Mouse (Mus musculus) forebrain, embryonic 16.5 days (tissue): ENCODE measurements around the gene Csrnp2. TPM values are rescaled to one million over a fixed set of nuclear protein-coding genes. Genes with fewer than 3 reads are reported as not detected.

Experiments
- ATAC-seq: fragments of 200-750 bp; cut with Nextera tagmentation; 2 replicates; pipeline ENCODE4 v1.8.0; 2017; ENCODE audit warnings: mild to moderate bottlenecking, moderate library complexity
- H3K27ac ChIP-seq: fragments of 300-500 bp; sonication (generic); 2 replicates; pipeline ENCODE4 v1.5.1; 2014; ENCODE audit warnings: low read length, control low read depth
- H3K27me3 ChIP-seq: fragments of 300-500 bp; sonication (generic); replicated peaks from 2 replicates; pipeline ENCODE4 v1.6.1; 2014; ENCODE audit warnings: low read length; ENCODE audit not compliant: control insufficient read depth, insufficient read depth
- H3K36me3 ChIP-seq: fragments of 300-500 bp; sonication (generic); 2 replicates; pipeline ENCODE4 v1.6.1; 2014; ENCODE audit not compliant: control insufficient read depth, insufficient read depth
- H3K4me1 ChIP-seq: fragments of 300-500 bp; sonication (generic); replicated peaks from 2 replicates; pipeline ENCODE4 v1.6.1; 2014; ENCODE audit warnings: low read length; ENCODE audit not compliant: control insufficient read depth, insufficient read depth
- H3K4me2 ChIP-seq: fragments of 300-500 bp; sonication (generic); 2 replicates; pipeline ENCODE4 v1.6.1; 2014; ENCODE audit warnings: mild to moderate bottlenecking, low read length, control low read depth
- H3K4me3 ChIP-seq: fragments of 300-500 bp; sonication (generic); replicated peaks from 2 replicates; pipeline ENCODE4 v1.5.1; 2014; ENCODE audit warnings: mild to moderate bottlenecking, low read length, control low read depth
- H3K9ac ChIP-seq: fragments of 300-500 bp; sonication (generic); replicated peaks from 2 replicates; pipeline ENCODE4 v1.6.1; 2014; ENCODE audit warnings: low read depth, low read length, control low read depth
- H3K9me3 ChIP-seq: fragments of 300-500 bp; sonication (generic); 2 replicates; pipeline ENCODE4 v1.6.1; 2016; ENCODE audit warnings: low read length; ENCODE audit not compliant: control insufficient read depth
- WGBS: fragments of 180-500 bp; shearing (Covaris S2); extraction: QIAGEN DNeasy Blood & Tissue Kit; methylation state at CpG from one replicate; pipeline ENCODE4 v1.1.7; 2014; 5-methylcytosine and 5-hydroxymethylcytosine counted together
- polyA plus RNA-seq: library from polyadenylated mRNA; unstranded; fragments of >200 nt; fragmentation: Nextera tagmentation; extraction: Ambion mirVana; gene quantifications from 2 replicates; pipeline ENCODE4 v1.2.1, GENCODE M21; 2015

The Csrnp2 gene
- polyA plus RNA-seq, 1 experiment from 2014 or later: 56.3 TPM

GRCm38 (mm10) chr15:100468295-100469188 is 26.7 kb downstream of the Csrnp2 start, which contains the start of gene Letmd1:
Gene Letmd1, plus strand, starts transcription at chr15:100469023.
- Histone ChIP-seq H3K4me2 (peak within 1 kb of the TSS; percentile 61), H3K4me3 (peak within 1 kb of the TSS; percentile 74), H3K4me1 (peaks cover 24% of the 10 kb centered on the region), H3K27ac (peak within 1 kb of the TSS; percentile 86), H3K36me3 (peaks cover 3% of the 10 kb centered on the region; the same call in 1 of the 2 replicates), H3K9ac (peak within 1 kb of the TSS; percentile 77), H3K27me3 (no peaks in the 10 kb centered on the region), H3K9me3 (no peaks in the 10 kb centered on the region)
- peak; percentile 96 for ATAC-seq
- 1% methylated on average over 82 of the region's 84 CpGs for WGBS

- Histone ChIP-seq H3K4me2 (peak overlapping the region; percentile 61), H3K36me3 (peaks cover 3% of the 10 kb centered on the region; the same call in 1 of the 2 replicates), H3K27ac (no peak overlapping the region), H3K9ac (0 out of 2 replicates have a peak overlapping the region, but pooled peaks have one; percentile 33), H3K4me1 (peaks cover 24% of the 10 kb centered on the region), H3K27me3 (no peaks in the 10 kb centered on the region), H3K4me3 (peak overlapping the region; percentile 74), H3K9me3 (no peaks in the 10 kb centered on the region)
- no peak for ATAC-seq
- 37% methylated on average over 8 of the region's 8 CpGs for WGBS
Observed at GRCm38 (mm10) chr15:100467738-100468137, 27.6 kb downstream of the Csrnp2 start.

- 82% methylated on average over 2 of the region's 2 CpGs for WGBS
- no peaks in the 10 kb centered on the region for H3K9me3 ChIP-seq
- H3K4me2 ChIP-seq: no peak overlapping the region
- no peak overlapping the region for H3K27ac ChIP-seq
- no peaks in the 10 kb centered on the region for H3K36me3 ChIP-seq
- no peak overlapping the region for H3K4me3 ChIP-seq
- no peaks in the 10 kb centered on the region for H3K27me3 ChIP-seq
- peaks cover 21% of the 10 kb centered on the region for H3K4me1 ChIP-seq
- ATAC-seq: no peak
- no peak overlapping the region for H3K9ac ChIP-seq
Observed at GRCm38 (mm10) chr15:100465432-100465831, 29.9 kb downstream of the Csrnp2 start.

- no peaks in the 10 kb centered on the region for H3K9me3 ChIP-seq
- peaks cover 12% of the 10 kb centered on the region for H3K4me1 ChIP-seq
- no peak overlapping the region for H3K4me3 ChIP-seq
- no peak overlapping the region for H3K9ac ChIP-seq
- H3K27me3 ChIP-seq: 0 out of 2 replicates have a peak, but pooled peaks cover 2% of the 10 kb centered on the region
- no peak for ATAC-seq
- no peak overlapping the region for H3K27ac ChIP-seq
- H3K4me2 ChIP-seq: no peak overlapping the region
- H3K36me3 ChIP-seq: no peaks in the 10 kb centered on the region
- 29% methylated on average over 6 of the region's 6 CpGs for whole genome bisulfite sequencing
Observed at GRCm38 (mm10) chr15:100463712-100464111, 31.6 kb downstream of the Csrnp2 start.

- Histone ChIP-seq H3K27me3 (0 out of 2 replicates have a peak, but pooled peaks cover 2% of the 10 kb centered on the region), H3K4me2 (no peak overlapping the region), H3K36me3 (no peaks in the 10 kb centered on the region), H3K9me3 (no peaks in the 10 kb centered on the region), H3K4me1 (no peaks in the 10 kb centered on the region), H3K27ac (no peak overlapping the region), H3K9ac (no peak overlapping the region), H3K4me3 (no peak overlapping the region)
- no peak for ATAC-seq
- WGBS: 40% methylated on average over 4 of the region's 5 CpGs
Observed at GRCm38 (mm10) chr15:100462086-100462485, 33.2 kb downstream of the Csrnp2 start.

- WGBS: 69% methylated on average over 9 of the region's 9 CpGs
- ATAC-seq: no peak
- Histone ChIP-seq H3K27me3 (0 out of 2 replicates have a peak, but pooled peaks cover 2% of the 10 kb centered on the region), H3K4me3 (no peak overlapping the region), H3K4me2 (no peak overlapping the region), H3K9me3 (no peaks in the 10 kb centered on the region), H3K4me1 (no peaks in the 10 kb centered on the region), H3K9ac (no peak overlapping the region), H3K27ac (no peak overlapping the region), H3K36me3 (no peaks in the 10 kb centered on the region)
Observed at GRCm38 (mm10) chr15:100461646-100462045, 33.6 kb downstream of the Csrnp2 start.

- Histone ChIP-seq H3K9me3 (no peaks in the 10 kb centered on the region), H3K4me3 (no peak overlapping the region), H3K4me1 (no peaks in the 10 kb centered on the region), H3K27ac (no peak overlapping the region), H3K36me3 (no peaks in the 10 kb centered on the region), H3K9ac (no peak overlapping the region), H3K27me3 (0 out of 2 replicates have a peak, but pooled peaks cover 2% of the 10 kb centered on the region), H3K4me2 (no peak overlapping the region)
- WGBS: 13% methylated on average over 12 of the region's 12 CpGs
- ATAC-seq: peak; percentile 57; the same call in 1 of the 2 replicates
Observed at GRCm38 (mm10) chr15:100460942-100461341, 34.3 kb downstream of the Csrnp2 start.

GRCm38 (mm10) chr15:100458055-100458454 is 37.2 kb downstream of the Csrnp2 start:
- H3K36me3 ChIP-seq: no peaks in the 10 kb centered on the region
- H3K9ac ChIP-seq: no peak overlapping the region
- no peaks in the 10 kb centered on the region for H3K4me1 ChIP-seq
- ATAC-seq: no peak
- no peaks in the 10 kb centered on the region for H3K9me3 ChIP-seq
- no peak overlapping the region for H3K4me3 ChIP-seq
- no peak overlapping the region for H3K4me2 ChIP-seq
- WGBS: 44% methylated on average over 10 of the region's 10 CpGs
- no peak overlapping the region for H3K27ac ChIP-seq
- 0 out of 2 replicates have a peak, but pooled peaks cover 2% of the 10 kb centered on the region for H3K27me3 ChIP-seq

GRCm38 (mm10) chr15:100457340-100457739 is 37.9 kb downstream of the Csrnp2 start:
- Histone ChIP-seq H3K4me2 (no peak overlapping the region), H3K27me3 (0 out of 2 replicates have a peak, but pooled peaks cover 2% of the 10 kb centered on the region), H3K4me3 (no peak overlapping the region), H3K4me1 (no peaks in the 10 kb centered on the region), H3K36me3 (no peaks in the 10 kb centered on the region), H3K9ac (no peak overlapping the region), H3K9me3 (no peaks in the 10 kb centered on the region), H3K27ac (no peak overlapping the region)
- peak; percentile 61; the same call in 1 of the 2 replicates for ATAC-seq
- 8% methylated on average over 17 of the region's 17 CpGs for WGBS
